Mouse (Mus musculus): ENCODE results near the gene Rb1. TPM values are rescaled to one million over a fixed set of nuclear protein-coding genes. Genes with fewer than 3 reads are reported as not detected.
A peak's percentile ranks its signal among the peaks of the same experiment; 100 is the strongest.

The Rb1 gene
- polyA plus RNA-seq, 2 experiments, result 15.4 to 22.1 TPM

DNA sequence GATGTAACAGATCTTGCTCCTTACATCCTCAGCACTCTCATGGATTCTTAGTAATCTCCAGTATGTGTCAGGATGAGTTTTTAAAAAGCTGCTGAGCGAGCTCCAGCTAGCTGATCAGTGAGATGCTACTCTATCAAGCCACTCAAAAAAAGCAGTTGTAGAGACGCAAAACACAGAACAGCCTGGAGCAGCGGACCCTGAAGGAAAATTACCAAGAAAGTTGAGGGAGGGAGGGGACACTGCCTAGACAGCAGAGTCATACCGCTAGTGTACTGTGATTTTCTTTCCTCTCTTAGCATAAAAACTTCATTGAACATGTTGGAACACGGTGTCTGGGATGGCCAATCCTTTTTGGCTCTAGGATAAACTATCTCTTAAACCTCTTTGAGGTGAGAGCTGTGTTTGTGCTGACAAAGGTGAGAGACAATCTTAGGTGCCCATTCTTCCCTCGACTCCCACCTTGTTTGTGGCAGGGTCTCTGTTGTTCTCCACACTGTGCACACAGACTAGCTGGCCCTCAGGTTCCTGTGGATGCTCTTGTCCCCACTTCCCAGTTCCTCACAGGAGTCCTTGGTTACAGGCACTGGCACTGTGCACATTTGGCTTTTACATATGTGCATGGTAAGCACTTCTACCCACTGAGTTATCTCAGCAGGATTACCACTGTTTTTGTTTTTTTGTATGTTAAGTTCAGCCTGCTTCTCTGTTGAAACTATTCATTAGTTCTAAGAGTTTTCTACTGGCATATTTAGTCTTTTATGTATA, 10.9 kb upstream of the Rb1 start:
- Histone ChIP-seq H3K9me3 (ENCODE audit: control insufficient read depth, low read length) (no peaks in the 10 kb centered on the region), H3K27ac (no peak overlapping the region), H3K36me3 (replicated peaks; ENCODE audit: control insufficient read depth, insufficient read depth, low read depth) (no peaks in the 10 kb centered on the region), H3K4me3 (ENCODE audit: insufficient read depth in 1 of 2, low read depth in 2 of 2, low read length in 2 of 2) (no peak overlapping the region), H3K4me2 (ENCODE audit: low read depth) (no peak overlapping the region), H3K4me1 (replicated peaks; ENCODE audit: control insufficient read depth in 2 of 2, insufficient read depth in 2 of 2, low read length in 1 of 2) (peaks cover 0 to 2% of the 10 kb centered on the region in 2 experiments; a peak in 1 of 4 replicates), H3K9ac (replicated peaks) (no peak overlapping the region), H3K27me3 (ENCODE audit: control insufficient read depth, insufficient read depth, low read length) (no peaks in the 10 kb centered on the region; the same call in 1 of the 2 replicates)
- DNase-seq (ENCODE audit: low read depth in 3 of 3, low spot score in 3 of 3) (no peak), ATAC-seq (ENCODE audit: insufficient read depth) (no peak)
- TF ChIP-seq CTCF (IDR thresholded peaks at IDR 0.05; ENCODE audit: low read depth), result no peak
- no peak for TF ChIP-seq EP300 (IDR thresholded peaks at IDR 0.05; ENCODE audit: low read depth)
- WGBS (ENCODE audit: insufficient replicate concordance), result 66% methylated on average over 6 of the region's 6 CpGs

DNA sequence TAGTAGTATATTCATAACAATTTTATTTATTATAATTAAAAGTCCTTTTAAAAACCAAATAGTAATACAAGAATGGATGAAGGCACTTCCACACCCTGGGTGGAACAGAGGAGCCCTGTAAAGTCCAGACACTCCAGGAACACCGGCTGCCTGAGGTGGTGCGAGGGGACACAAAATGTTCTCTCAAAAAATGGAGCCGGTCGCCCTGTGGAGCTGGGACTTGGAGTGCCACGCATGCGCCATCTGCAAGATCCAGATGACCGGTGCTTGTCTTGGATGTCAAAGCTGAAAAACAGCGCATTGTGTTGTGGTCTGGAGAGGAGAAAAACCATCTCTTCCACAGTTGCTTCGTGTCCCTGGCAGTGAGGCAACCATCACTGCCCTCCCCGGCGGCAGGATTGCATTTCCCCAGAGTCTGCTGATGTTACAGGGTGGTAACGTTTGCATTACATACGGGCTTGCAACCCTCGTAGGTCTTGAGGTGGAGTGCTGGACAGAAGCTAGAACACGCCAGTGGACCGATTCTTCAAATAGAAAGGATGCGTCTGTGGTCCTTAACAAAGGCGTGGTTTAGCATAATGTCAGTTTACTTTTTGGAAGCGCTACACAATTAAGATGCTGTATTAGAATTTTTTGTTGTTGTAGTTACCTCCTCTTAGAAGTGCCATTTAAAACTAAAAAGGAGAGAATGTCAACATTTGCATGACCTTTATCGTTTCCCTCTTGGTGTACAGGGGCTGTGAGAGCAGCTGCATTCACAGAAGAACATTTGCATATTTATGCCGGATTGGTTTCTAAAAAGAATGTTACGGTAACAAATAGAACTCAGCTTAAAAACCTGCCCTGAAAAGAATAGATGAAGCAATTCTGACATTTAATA, 9.5 kb upstream of the Rb1 start:
- DNase-seq (ENCODE audit: low read depth in 3 of 3, low spot score in 3 of 3) (no peak), ATAC-seq (ENCODE audit: insufficient read depth) (no peak)
- Histone ChIP-seq H3K9me3 (ENCODE audit: control insufficient read depth, low read length) (no peaks in the 10 kb centered on the region), H3K4me3 (ENCODE audit: insufficient read depth in 1 of 2, low read depth in 2 of 2, low read length in 2 of 2) (no peak overlapping the region), H3K27ac (no peak overlapping the region), H3K4me1 (replicated peaks; ENCODE audit: control insufficient read depth in 2 of 2, insufficient read depth in 2 of 2, low read length in 1 of 2) (peaks cover 0 to 2% of the 10 kb centered on the region in 2 experiments; a peak in 1 of 4 replicates), H3K4me2 (ENCODE audit: low read depth) (no peak overlapping the region), H3K27me3 (ENCODE audit: control insufficient read depth, insufficient read depth, low read length) (no peaks in the 10 kb centered on the region; the same call in 1 of the 2 replicates), H3K9ac (replicated peaks) (no peak overlapping the region), H3K36me3 (replicated peaks; ENCODE audit: control insufficient read depth, insufficient read depth, low read depth) (no peaks in the 10 kb centered on the region)
- WGBS (ENCODE audit: insufficient replicate concordance), result 78% methylated on average over 22 of the region's 22 CpGs
- TF ChIP-seq CTCF (IDR thresholded peaks at IDR 0.05; ENCODE audit: low read depth), result no peak

DNA sequence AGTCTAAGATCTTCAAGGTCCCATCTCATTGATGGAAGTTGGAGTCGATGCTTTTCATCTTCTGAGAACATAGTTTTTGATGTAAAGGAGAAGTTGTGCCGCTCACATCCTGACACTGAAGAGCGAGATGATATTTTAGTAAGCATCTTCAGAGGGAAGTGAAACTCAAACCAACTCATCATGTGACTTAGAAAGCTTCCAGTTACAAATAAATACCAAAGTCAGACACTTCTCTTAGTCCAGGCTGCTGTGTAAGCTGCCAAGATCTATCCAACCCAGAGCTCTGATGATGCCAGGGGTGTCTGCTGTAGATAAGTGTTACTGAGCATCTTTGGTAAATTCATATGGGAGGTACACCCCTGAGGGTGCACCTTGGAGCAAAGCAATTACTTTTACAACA, 8.3 kb upstream of the Rb1 start:
- ATAC-seq (ENCODE audit: insufficient read depth), result 0 out of 2 replicates have a peak, but pooled peaks have one; percentile 50
- DNase-seq (ENCODE audit: low read depth in 3 of 3, low spot score in 3 of 3), result no peak
- WGBS (ENCODE audit: insufficient replicate concordance), result 47% methylated on average over 3 of the region's 3 CpGs
- Histone ChIP-seq H3K9me3 (ENCODE audit: control insufficient read depth, low read length) (no peaks in the 10 kb centered on the region), H3K4me1 (replicated peaks; ENCODE audit: control insufficient read depth in 2 of 2, insufficient read depth in 2 of 2, low read length in 1 of 2) (peaks cover 0 to 2% of the 10 kb centered on the region in 2 experiments; a peak in 1 of 4 replicates), H3K4me3 (ENCODE audit: insufficient read depth in 1 of 2, low read depth in 2 of 2, low read length in 2 of 2) (no peak overlapping the region), H3K9ac (replicated peaks) (no peak overlapping the region), H3K4me2 (ENCODE audit: low read depth) (no peak overlapping the region), H3K27me3 (ENCODE audit: control insufficient read depth, insufficient read depth, low read length) (no peaks in the 10 kb centered on the region; the same call in 1 of the 2 replicates), H3K36me3 (replicated peaks; ENCODE audit: control insufficient read depth, insufficient read depth, low read depth) (no peaks in the 10 kb centered on the region), H3K27ac (no peak overlapping the region)
- TF ChIP-seq EP300 (IDR thresholded peaks at IDR 0.05; ENCODE audit: low read depth) (no peak), CTCF (IDR thresholded peaks at IDR 0.05; ENCODE audit: low read depth) (no peak)

DNA sequence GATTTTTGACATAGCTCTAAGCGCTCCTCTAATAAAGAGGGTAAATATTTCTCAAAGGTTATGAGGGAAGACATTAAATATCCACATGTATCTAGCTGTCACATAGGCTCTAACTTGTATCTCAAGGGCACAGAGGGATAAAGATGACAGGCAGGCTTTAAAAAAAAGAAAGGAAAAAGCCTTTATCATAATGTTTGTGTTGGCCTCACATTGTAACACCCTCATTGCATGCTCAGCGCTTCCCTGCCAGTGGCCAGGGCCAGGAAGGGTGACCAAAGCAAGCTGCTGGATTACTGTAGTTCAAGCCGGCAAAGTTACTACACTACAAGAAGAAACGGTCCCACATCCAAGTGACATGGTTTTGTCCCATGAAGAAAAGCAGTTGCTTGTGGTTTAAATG, 5.8 kb upstream of the Rb1 start:
- no peaks in the 10 kb centered on the region for H3K9me3 ChIP-seq (ENCODE audit: control insufficient read depth, low read length)
- H3K4me2 ChIP-seq (ENCODE audit: low read depth), result no peak overlapping the region
- H3K27me3 ChIP-seq (ENCODE audit: control insufficient read depth, insufficient read depth, low read length), result no peaks in the 10 kb centered on the region; the same call in 1 of the 2 replicates
- peaks cover 6 to 9% of the 10 kb centered on the region in 2 experiments for H3K4me1 ChIP-seq (replicated peaks; ENCODE audit: control insufficient read depth in 2 of 2, insufficient read depth in 2 of 2, low read length in 1 of 2)
- WGBS (ENCODE audit: insufficient replicate concordance), result 67% methylated on average over 4 of the region's 4 CpGs
- DNase-seq (ENCODE audit: low read depth in 3 of 3, low spot score in 3 of 3) (no peak), ATAC-seq (ENCODE audit: insufficient read depth) (no peak)
- no peak for TF ChIP-seq CTCF (IDR thresholded peaks at IDR 0.05; ENCODE audit: low read depth)
- TF ChIP-seq EP300 (IDR thresholded peaks at IDR 0.05; ENCODE audit: low read depth), result no peak
- H3K9ac ChIP-seq (replicated peaks), result no peak overlapping the region
- no peaks in the 10 kb centered on the region for H3K36me3 ChIP-seq (replicated peaks; ENCODE audit: control insufficient read depth, insufficient read depth, low read depth)
- H3K4me3 ChIP-seq (ENCODE audit: insufficient read depth in 1 of 2, low read depth in 2 of 2, low read length in 2 of 2), result no peak overlapping the region
- no peak overlapping the region for H3K27ac ChIP-seq

DNA sequence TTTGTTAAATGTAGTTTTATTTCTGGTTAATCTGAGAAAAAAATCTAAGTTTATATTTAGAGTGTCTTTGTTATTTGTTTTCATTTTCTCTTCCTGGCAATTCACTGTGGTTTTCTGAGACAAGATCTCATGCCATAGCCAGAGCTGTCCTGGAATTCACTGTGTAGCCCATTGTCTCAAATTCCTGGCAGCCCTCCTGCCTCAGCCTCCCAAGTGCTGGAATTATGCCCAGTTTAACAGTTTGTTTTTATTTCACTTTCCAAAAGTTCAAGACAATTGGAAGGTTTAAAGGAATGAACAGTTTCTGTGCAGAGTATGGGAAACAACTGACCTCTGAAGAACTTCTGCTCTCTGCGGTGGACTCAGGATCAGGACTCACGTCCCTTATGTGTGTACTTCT, 4.2 kb upstream of the Rb1 start:
- DNase-seq (ENCODE audit: low read depth in 3 of 3, low spot score in 3 of 3), result no peak
- H3K36me3 ChIP-seq (replicated peaks; ENCODE audit: control insufficient read depth, insufficient read depth, low read depth), result no peaks in the 10 kb centered on the region
- no peak overlapping the region for H3K27ac ChIP-seq
- H3K27me3 ChIP-seq (ENCODE audit: control insufficient read depth, insufficient read depth, low read length), result no peaks in the 10 kb centered on the region
- WGBS (ENCODE audit: insufficient replicate concordance), result 64% methylated on average over 2 of the region's 2 CpGs
- H3K4me2 ChIP-seq (ENCODE audit: low read depth), result no peak overlapping the region
- TF ChIP-seq EP300 (IDR thresholded peaks at IDR 0.05; ENCODE audit: low read depth) (no peak), CTCF (IDR thresholded peaks at IDR 0.05; ENCODE audit: low read depth) (no peak)
- H3K9me3 ChIP-seq (ENCODE audit: control insufficient read depth, low read length), result no peaks in the 10 kb centered on the region
- ATAC-seq (ENCODE audit: insufficient read depth), result no peak
- no peak overlapping the region for H3K9ac ChIP-seq (replicated peaks)
- no peak overlapping the region for H3K4me3 ChIP-seq (ENCODE audit: insufficient read depth in 1 of 2, low read depth in 2 of 2, low read length in 2 of 2)
- H3K4me1 ChIP-seq (replicated peaks; ENCODE audit: control insufficient read depth in 2 of 2, insufficient read depth in 2 of 2, low read length in 1 of 2), result peaks cover 6 to 11% of the 10 kb centered on the region in 2 experiments
